Mouse (Mus musculus) left cerebral cortex, postnatal 4 days (tissue): ENCODE measurements around the gene Gas2l1. TPM values are rescaled to one million over a fixed set of nuclear protein-coding genes. Genes with fewer than 3 reads are reported as not detected.
A peak's percentile ranks its signal among the peaks of the same experiment; 100 is the strongest.

Source experiments
- DNase-seq: peaks from one replicate; pipeline ENCODE4 v3.0.0-alpha.2; 2022
- intact Hi-C: fragments of 180-260 bp; cut with DNase I; formaldehyde crosslinking; loops from one replicate; pipeline ENCODE4 v1.15.1; 2025
- total RNA-seq, 2 experiments: library from RNA; stranded (reverse); gene quantifications; 2 replicates each; pipeline ENCODE4 v1.2.3; 2021

The Gas2l1 gene
- total RNA-seq, 2 experiments from 2014 or later = 37.8 to 42.0 TPM

DNA sequence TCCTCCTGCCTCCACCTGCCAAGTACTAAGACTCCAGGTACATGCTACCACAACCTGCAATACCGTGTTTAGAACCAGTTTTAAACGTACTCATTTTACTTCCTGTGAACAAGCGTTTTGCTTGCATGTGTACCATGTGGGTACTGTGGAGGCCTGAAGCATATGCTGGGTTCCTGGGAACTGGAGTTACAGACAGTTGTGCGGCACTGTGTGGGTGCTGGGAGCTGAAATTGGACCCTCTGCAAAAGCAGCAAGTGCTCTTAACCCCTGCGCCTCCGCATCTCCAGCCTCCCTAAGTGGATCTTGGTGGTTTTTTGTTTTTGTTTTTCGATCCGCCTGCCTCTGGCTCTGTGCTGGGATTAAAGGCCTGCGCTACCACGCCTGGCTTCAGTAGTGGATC, 13.5 kb downstream of the Gas2l1 start:
- intact Hi-C loops = no loop called here
- DNase-seq = no peak

DNA sequence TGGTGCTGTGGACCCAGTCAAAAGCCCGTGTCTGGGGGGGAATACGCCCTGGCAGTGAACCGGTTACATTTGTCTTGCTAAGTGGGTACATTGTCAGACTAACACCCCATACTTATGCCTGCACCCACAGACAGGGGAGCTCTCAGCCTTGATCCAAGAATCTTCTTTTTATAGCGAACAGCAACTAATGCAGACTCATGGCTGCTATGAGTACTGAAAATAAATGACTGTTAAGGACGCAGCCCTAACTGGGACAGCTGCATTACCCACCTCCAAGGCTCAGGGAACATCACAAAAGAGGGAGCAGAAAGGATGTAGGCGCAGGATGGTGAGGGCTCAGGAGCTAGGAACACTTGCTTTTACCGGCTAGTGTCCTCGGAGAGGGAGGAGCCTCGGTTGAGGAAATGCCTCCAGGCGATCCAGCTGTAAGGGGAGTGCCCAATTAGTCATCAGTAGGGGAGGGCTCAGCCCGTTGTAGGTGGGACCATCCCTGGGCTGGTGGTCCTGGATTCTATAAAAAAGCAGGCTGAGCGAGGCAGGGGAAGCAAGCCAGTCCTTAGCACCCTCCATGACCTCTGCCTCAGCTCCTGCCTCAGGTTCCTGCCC, 18.7 kb downstream of the Gas2l1 start:
- intact Hi-C loops = no loop called here
- no peak for DNase-seq

DNA sequence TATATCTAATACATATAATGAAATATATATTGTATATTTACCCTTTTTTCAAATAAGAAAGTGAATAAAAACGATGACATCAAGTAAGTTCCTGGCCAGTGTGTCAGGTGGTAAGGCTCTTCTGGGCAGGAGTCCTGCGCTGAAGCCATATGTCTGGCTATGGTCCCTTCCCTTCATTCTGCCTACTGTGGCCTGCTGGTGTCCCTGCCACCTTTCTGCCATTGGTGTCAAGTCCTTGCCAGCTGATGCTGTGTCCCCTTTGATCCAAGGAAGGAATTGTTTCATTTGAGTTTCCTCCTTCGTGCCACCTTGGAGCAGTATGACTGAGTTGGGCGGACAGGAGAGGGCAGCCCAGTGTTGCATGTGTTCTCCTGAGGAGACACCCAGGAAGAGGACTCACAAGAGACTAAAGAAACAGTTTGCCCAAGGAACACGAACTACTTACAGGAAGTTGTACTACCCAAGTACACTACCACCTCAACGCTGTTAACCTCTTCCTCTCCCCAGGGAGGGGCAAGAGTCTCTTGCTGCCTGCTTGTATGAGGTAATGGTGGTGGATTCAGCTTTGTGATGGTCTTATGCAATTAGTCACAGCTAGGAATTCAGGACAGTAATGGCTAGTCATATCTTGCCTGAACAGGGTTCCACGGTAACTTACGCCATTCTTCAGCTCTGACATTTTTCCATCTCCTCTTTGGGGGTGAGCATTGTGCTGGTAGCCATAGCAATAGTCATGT, 22.3 kb downstream of the Gas2l1 start:
- DNase-seq = no peak
- intact Hi-C loops = no loop called here

DNA sequence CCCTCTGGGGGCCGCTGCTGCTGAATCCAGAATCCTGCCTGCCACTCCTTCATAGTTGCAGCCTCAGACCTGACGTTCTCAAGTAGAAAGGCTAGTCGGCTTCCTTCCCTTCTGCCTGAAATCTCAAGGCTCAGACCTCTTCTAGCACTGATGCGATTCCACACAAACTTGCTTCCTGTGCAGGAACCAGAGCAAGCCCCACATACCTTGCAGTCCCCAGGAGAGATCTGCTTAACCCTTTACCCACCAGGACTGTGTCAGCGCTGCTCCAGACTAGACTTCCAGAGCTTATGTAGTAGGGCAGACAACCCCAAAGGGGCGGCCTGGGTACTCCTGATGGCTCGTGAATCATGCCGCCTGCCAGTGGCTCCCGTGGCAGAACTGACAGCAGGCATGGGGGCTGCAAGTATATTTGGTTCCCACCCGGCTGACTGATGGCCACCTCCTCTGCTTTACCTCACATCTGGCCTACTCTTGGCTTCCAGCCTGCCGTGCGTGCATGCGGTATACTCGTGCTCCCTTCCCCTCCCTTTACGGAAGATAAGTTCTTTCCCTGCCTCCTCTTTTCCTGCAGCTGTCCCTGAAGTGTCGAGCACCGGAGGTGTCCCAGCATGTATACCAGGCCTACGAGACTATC, 23.9 kb downstream of the Gas2l1 start:
- intact Hi-C loops = no loop called here
- DNase-seq = no peak

DNA sequence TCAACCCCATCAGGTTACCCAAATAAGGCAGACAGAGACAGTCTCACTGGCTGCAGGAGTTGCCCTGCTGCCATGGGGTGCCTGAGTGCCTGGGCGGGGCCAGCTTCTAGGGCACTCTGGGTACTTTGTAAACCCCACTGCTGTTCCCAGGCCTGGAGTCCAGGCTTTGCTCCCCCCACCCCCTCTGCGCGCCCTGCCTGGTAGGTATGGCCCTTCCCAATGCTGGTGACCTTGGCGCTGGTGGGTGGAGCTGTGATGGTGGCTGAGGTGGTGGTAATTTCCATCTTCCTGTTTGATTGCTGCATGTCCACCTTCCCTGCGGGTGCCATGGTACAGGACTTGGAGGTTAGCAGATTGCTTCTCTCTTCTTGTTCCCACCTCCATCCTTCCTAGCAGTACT, 24.5 kb downstream of the Gas2l1 start:
- intact Hi-C loops = no loop called here
- DNase-seq = no peak

DNA sequence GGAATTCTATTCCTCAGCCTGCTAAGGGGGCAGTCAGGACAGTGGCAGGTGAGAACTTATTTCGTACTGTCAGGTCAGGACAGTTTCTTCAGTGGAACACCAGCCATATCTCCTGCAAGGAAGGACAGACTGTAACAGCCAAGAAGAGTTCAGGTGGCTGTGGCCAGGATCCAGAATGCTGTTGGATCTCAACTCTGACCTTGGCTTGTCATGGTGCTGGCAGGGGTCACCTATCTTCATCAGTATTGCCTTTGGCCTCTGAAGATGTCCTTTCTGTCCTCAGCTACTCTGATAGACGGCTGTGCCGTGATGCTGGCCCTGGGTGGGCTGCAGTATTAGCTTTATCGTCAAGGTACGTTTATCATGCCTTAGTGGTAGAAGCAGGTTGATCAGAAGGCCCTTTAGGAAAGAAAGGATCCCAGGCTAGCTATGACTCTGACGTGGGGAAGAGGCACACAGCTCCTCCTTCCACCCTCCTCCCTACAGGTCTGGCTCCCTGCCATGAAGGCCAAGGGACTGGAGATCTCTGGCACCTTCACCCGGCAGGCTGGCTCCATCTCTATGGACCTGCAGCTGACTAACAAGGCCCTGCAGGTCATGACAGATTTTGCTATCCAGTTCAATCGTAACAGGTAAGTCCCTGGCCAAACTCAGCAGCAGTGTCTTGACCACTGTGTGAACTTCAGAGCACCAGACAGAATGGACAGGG, 27.8 kb downstream of the Gas2l1 start:
- intact Hi-C loops = no loop called here
- DNase-seq = peak; percentile 54

DNA sequence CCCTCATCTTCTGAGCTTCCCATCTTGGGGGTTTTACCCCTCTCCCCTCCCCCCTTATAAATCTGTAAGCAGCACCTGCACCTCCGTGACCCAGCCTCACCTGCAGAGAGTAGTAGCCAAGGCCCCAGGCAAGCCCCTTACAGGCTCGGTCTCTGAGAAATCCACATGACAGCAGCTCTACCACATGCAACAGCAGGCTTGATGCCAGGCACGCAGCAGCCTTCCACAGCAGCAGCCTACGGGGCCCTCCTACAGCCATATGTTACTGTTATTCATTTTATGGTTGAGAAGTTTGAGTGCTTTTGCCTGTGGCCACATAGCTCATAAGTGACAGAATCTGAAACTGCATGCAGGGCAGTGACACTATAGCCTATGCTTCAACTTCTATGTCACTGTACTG, 29.7 kb downstream of the Gas2l1 start:
- DNase-seq = peak; percentile 79
- intact Hi-C loops = no loop called here

DNA sequence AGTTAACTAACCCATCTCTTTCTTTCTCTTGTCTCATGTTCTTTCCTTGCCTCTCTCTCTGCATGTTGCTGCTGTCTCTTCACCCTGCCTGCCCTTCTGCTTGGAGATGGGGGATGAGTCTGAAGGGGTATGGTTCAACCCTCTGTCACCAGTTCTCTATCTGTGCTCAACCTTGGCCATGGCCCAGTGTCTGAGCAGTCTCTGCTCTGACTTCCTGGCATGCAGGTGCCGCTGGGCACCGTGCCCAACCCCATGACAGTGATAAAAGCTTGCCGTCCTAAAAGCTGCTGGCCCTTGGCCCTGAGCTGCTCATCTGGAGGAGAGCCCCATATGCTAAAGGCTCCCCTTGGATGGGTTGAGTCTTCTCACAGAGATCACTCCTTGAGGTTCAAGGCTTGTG, 32.0 kb downstream of the Gas2l1 start:
- intact Hi-C loops = no loop called here

DNA sequence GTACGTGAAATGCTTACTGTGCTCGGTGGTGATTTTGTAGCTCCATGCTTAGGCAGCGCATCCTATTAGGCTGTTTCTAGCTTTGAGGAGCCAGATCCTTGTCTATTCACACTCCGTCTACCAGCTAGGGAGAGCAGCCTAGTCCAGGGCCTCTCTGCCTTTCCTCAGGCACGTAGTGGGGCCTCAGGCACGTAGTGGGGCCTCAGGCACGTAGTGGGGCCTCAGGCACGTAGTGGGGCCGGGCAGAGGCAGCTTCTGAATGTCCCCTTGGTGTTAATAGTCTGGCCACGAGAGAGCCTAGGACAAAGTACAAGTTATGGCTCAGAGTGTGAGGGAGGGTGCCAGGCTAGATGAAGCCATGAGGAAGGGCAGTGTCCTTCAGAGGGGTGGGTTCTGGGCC, 32.4 kb downstream of the Gas2l1 start:
- intact Hi-C loops = no loop called here
- DNase-seq = no peak

More for the DNA sequence above, 32.0 kb downstream of the Gas2l1 start:
- peak; percentile 82 for DNase-seq

DNA sequence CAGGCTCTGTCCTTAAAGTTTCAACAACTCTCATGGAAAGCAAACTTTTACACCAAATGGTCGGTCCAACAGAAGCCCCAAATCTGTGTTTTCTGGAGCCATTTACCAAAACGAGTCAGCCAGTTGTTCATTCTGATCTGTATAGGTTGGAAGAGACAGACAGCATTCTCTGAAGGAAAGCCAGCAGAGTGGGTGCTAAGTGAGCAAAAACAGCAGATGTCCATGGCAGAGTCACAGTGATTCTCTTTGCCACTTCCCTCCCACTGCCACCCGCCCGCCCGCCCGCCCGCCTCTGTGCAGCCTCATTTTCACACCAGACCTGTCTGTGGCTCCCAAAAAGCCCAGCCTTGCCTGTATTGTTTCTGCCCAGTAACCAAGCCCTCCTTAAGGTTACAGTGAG, 36.9 kb downstream of the Gas2l1 start:
- no peak for DNase-seq
- intact Hi-C loops = no loop called here

DNA sequence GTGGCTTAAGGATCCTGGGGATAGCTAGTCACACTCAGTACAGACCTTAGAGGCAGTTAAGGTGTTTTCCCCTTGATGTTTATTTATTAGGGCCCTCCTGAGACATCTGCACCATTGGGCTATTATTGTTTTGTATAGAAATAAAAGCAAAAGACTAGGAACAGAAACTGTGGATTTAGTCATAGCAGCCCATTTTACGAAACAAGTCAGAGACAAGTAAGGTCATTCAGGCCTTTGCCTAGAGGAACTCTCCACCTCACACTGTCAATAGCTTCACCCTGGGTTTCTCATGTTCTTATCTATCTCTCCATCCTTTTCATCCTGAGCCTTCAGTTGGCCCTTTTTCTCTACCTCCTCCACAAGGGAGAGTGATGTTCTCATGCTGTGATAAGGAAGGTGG, 40.0 kb downstream of the Gas2l1 start:
- DNase-seq = no peak
- intact Hi-C loops = no loop called here

DNA sequence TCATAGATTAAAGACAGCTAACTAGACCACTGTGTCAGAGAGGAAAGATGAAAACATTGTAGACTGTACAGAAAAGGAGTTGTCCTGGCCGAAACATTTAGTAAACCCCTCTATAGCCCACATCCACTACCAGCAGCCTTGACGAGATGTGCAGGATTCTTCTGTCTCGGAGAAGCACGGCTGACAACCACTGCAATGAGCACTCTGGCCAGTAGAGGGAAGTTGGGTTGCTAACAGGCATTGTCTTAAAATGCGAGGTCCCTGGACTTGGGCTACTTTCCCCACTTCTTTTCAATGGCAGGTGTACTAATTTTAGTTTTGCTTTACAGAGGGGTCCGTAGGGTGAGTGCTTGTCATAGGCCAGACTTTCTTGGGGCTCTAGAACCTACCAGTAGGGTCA, 47.6 kb downstream of the Gas2l1 start:
- intact Hi-C loops = loop anchor here (10.0 kb wide), 1 partner anchor 47 kb away; the partner anchor contains the start of gene Gas2l1
- no peak for DNase-seq

DNA sequence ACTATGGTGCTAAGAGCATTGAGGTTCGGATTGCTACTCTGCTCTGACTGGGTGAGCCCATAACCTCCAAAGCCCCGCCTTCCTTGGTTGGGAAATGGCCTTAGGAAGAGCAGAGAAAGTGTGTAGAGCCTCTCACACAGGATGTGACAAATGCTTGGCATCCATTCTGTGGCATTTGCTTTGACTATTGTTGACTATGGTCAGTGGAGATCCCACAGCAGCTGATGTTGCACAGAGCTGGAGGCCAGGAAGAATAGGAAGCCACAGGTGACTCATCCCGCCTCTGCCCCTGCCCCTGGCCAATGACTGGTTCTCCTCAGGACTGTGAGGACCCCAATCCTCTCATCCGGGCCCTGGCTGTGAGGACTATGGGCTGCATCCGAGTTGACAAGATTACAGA, 48.8 kb downstream of the Gas2l1 start:
- intact Hi-C loops = loop anchor here (10.0 kb wide), 1 partner anchor 49 kb away; the partner anchor contains the start of gene Gas2l1
- no peak for DNase-seq

DNA sequence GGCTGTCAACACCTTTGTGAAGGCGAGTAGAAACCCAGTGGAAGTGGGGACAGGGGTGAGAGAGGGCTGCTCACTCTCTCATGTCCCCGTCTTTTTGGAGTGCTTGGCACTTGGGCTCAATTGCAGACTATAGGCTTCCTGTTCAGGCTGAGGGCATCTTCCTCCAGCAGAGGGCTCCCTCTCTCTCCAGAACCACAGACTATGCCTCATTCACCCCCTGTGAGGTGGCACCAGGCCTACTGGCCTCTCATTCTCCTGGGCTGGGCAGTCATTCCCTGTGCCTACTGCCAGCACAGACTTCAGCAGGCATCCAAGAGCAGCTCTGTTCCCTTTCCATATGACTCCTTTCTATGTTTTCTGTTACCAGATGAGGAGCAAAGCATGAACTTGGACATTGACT, 49.4 kb downstream of the Gas2l1 start:
- DNase-seq = peak; percentile 87

DNA sequence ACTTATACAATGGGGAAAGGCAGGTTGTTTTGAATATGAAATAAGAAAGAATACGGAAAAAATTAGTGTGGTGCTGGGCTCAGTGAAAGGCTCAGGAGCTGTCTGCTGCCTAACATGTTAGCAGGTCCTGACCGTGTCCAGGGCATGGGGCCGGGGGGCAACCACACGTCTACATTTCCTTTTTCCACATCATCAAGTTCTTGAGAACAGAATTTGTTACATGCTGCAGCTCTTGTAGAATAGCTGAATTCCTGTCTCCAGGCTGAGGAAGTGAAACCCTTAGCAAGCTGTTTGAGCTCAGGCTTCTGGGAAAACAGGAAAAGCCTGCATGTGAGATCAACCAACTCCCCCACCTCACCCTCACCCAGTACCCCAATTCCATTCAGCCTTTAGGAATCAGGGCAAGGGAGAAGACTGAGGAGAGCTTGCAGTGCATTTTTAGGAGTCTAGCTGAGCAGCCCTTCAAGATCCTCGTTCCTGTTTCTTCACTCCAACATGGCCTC, 52.9 kb downstream of the Gas2l1 start:
- intact Hi-C loops = loop anchor here (10.0 kb wide), 1 partner anchor 53 kb away; the partner anchor contains the start of gene Gas2l1
- no peak for DNase-seq

More for the DNA sequence above, 49.4 kb downstream of the Gas2l1 start:
- intact Hi-C loops = loop anchor here (10.0 kb wide), 1 partner anchor 49 kb away; the partner anchor contains the start of gene Gas2l1

DNA sequence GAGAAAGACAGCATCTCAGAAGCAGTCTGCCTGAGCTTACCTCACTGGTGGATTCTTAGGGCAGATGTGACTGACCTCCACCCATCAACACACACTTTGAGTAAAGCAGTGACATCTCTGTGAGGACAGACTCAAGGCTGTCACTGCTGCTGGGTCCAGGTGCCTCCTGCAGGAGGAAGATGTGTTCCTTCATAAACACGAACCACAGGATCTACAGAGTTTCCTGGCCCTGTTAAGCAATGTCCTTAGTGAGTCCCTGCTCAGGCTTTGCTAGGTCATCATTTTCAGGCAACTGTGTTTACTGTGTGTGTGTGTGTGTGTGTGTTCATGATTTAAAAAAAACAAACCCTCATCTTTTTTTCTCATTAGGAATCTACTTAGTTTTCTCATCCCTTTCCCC, 53.6 kb downstream of the Gas2l1 start:
- no peak for DNase-seq
- intact Hi-C loops = loop anchor here (10.0 kb wide), 1 partner anchor 53 kb away; the partner anchor contains the start of gene Gas2l1

DNA sequence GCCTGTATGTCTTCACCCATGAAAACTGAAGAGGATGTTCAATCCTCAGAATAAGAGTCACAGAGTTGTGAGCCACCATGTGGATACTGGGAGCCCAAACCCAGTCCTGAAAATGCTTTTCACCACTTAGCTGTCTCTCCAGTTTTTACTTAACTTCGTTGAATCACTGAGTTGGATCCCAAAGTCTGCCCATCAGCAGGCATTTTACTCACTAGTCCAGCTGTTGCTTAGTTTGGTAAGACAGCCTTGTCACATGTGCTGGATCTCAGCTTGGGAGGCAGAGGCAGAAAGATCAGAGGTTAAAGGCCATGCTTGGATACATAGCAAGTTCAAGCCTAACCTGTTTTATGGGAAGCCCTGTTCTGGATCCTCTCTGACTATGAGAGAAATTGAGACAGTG, 54.9 kb downstream of the Gas2l1 start:
- no peak for DNase-seq
- intact Hi-C loops = loop anchor here (10.0 kb wide), 1 partner anchor 55 kb away; the partner anchor contains the start of gene Gas2l1

DNA sequence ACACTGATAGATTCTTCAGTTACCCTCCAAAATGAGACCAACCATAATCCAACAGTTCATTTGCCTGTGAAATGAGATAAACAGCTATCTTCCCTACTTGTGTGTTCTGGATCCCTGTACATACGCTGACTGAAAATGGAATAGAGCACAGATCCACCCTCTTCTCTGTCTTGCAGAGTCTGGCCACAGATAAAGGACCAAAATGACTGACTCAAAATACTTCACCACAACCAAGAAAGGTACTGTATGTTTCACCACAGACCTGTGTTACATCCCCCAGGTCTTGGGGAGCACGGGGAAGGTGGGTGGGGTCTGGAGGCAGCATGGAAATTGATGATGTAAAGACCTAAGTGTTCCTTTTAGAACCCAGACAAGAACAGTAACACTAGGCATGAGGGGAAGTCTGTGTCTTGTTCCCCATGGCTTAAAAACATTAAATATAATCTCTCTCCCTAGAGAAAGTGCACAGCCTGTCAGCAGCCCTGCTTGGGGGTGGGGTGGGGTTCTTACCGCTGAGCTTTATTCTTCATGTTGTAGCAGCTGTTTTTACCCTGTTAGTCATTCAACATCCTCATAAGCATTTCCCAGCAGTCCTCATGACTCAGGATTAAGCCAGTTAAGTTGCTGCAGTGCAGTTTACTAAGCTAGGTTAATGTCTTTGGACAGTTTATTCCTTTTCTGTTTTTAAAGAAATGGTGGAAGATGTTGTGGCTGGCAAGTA, 55.6 kb downstream of the Gas2l1 start:
- intact Hi-C loops = loop anchor here (10.0 kb wide), 1 partner anchor 55 kb away; the partner anchor contains the start of gene Gas2l1
- no peak for DNase-seq

DNA sequence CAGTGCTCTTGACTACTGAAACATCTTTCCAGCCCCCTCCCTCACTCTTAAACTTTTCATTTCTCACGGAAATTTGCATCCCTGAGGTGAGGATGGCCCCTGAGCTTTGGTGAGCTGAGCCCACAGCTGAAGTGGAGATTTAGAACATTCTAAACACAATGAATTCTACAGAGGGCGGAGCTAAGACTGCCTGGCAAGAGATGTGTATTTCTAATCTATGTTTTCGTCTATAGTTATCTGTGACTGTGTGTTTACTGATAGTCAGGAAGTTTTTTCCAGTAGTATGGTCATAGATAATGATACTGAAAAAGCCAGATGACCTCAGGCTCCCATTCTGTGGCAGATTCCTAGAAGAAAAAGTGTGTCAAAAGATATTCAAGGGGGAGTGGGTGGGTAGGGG, 56.3 kb downstream of the Gas2l1 start:
- intact Hi-C loops = no loop called here
- DNase-seq = no peak

DNA sequence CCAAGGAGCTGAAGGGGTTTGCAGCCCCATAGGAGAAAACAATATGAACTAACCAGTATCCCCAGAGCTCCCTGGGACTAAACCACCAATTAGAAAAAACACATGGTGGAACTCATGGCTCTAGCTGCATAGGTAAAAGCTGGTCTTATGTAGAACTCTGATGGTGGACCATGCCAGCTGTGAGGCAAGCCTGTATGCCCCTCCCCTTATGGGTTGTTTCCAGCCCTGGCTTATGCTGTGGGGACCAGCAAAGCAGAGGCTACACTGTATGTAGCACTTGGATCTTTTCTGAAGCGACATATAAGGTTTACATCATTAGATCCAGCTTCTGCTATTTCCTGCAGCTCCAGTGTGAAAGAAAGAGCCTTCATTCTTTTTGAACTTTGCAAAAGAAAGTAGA, 57.9 kb downstream of the Gas2l1 start:
- peak; percentile 15 for DNase-seq
- intact Hi-C loops = no loop called here
